Mouse (Mus musculus) cortical plate, adult 2 months (tissue): ENCODE results near the gene Fam102a.

Experiments used
- CTCF ChIP-seq: fragments of 200-500 bp; IDR thresholded peaks from 2 replicates; pipeline ENCODE4 v1.5.1; 2011; ENCODE audit warnings: mild to moderate bottlenecking, control low read depth, low read length; ENCODE audit not compliant: insufficient read depth; ENCODE audit errors: extremely low read depth
- POLR2A ChIP-seq: fragments of 200-500 bp; IDR thresholded peaks from 2 replicates; pipeline ENCODE4 v1.6.1; 2011; ENCODE audit warnings: mild to moderate bottlenecking, low read length, control low read depth; ENCODE audit not compliant: insufficient read depth; ENCODE audit errors: extremely low read depth

DNA sequence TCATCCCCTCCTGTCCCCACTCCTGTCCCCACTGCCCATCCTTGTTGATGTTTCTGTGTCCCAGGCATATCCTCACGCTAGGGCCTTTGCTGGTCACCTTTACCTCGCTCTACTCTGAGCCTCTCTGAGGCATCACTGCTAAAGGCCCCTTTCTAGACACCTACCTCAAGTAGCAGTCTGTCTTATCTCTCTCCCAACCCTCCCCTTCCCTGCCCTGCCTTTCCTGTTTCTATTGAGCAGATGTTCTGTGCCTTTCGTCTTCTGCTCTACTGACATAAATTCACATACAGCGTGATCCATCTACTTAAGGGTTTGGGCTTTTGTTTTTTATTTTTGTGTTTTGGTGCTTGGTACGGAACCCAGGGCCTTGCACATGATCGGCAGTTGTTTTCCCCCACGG lies 20.9 kb downstream of the Fam102a start:
- TF ChIP-seq CTCF = no peak
- TF ChIP-seq POLR2A = no peak
